Mouse (Mus musculus) frontal cortex, postnatal 25 days (tissue): ENCODE data around the gene Marc1.

Experiments used
- DNase-seq, 2 experiments: peaks; one replicate each; pipeline ENCODE4 v3.0.0; 2022; ENCODE audit warnings: low spot score in 2 of 2

The Marc1 gene

DNA sequence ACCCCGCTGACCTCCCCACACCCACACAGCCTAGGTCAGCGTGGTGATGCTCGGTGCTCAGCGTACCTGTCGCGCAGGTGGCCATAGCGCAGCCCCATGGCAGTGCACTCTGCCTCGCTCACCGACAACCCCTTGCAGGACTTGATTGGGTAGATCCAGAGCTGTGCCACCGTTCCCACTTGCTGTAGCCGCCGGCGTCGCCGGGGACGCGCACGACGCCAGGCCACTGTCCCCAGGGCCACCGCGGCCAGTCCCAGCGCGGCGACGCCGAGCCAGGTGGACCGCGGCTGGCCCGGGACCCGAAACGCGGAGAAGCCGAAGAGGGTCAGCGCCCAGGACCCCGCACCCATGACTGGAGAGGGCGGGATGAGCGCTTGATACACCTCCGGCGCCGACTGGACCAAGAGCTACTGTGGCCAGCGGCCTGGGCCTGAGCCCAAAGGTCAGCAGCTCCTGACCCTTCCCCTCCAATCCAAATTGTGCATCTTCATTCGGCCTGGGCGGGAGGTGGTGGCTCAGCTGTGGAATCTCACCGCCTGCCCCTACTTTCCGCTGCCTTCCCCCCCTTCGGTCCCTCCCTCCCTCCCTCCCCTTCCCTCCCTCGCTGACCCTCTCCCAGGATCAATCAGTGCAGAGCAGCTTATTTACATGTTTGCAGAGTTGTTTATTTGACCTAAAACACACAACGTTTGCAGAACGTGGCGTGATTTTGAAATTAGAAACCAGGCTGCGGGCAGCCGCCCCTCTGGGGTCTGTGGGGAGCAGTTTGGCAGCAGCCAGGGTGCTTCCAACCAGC is at the start of gene Marc1:
Gene Marc1 (minus strand): TSS at position 534 of the 796 bp plus-strand sequence.
- DNase-seq = no peak

- DNase-seq = no peak
These were observed 49.2 kb upstream of the Marc1 start for GRCm38 (mm10) chr1:184860276-184860675.

GRCm38 (mm10) chr1:184858253-184858652 is 47.1 kb upstream of the Marc1 start:
- no peak for DNase-seq

- DNase-seq = peak in 1 of 2 experiments; percentile 24
These were observed 46.1 kb upstream of the Marc1 start for GRCm38 (mm10) chr1:184857216-184857615.

DNA sequence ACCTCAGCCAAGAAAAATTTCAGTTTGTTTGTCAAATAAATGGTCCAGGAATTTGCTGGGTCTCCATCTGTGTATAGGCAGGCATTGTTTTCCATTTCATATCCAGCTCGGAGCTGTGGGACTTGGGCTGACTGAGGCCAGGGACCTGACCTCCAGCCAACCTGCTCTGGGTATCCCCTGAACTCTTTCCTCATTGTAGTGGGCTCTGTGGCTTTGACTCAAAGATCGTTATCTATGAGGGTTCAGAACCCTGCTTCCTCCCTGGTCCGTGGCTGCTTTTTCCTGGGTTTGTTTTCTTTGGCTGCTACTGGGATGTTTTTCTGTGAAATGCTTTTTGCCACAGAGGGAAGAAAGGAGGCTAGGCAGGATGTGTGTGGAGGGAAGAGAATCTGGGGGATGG is 42.8 kb upstream of the Marc1 start:
- DNase-seq = no peak

- peak in 1 of 2 experiments; percentile 51 for DNase-seq
These were observed 42.2 kb upstream of the Marc1 start for GRCm38 (mm10) chr1:184853339-184853738.

DNA sequence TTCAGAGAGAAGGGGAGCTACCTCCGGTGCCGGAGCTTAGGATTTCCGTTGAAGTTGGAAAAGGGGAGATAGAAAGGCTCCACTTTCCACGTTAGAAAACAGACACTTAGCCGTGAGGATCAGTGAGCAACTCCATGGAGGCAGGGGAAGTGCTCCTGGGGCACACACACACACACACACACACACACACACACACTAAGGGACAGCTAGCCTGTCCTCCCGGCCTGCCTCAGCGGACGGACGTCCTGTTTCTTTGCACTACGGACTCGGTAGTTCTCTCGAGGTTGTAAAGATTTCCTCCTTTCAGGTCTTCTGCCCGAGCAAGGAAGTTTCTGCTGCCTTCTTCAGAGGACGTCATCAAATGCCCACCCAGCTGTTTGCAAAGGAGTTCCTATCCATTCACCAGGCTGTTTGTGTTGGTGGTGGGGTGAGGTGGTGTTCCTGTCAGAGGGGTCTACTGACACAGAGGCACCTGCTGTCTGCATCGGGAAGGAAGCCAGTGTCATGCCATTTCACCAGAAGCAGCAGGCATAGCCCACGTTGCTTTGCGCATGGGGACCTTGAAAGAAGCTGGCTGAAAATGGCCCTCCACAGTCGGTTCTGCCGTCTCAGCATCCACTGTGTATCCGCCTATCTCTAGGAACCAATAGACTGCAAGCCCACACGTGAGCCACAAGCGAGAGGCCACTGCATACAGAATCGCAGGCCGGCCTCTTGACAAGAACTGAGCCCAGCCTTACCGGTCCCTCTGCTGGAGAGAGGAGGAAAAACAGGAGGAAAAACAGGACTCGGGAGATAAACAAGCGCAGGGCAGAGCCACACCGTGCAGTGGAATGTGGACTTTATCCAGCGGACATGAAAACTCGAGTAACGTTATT is 40.9 kb upstream of the Marc1 start:
- DNase-seq = peak; percentile 37 to 69

- DNase-seq = no peak
These were observed 40.1 kb upstream of the Marc1 start for GRCm38 (mm10) chr1:184851166-184851565.

DNA sequence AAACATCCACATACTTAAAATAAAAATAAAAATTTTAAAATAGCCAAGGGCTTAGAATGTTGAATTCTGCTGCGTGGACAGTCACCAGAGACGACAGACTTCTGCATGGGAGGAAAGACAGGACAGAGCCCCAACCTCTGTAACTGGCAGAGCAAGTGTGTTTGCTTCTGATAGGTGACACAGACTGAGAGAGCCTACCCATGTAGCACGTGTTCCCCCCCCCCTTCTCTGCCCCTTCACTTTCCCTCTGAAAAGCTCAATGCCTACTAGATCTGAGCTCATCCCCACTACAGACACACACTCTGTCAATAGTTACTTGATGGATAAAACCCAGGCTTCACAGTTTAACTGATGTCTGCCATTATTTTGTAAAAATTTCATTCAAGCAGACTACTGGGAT is 35.9 kb upstream of the Marc1 start:
- no peak for DNase-seq

- DNase-seq = no peak
These were observed 35.1 kb upstream of the Marc1 start, which contains the start of gene Marc2 for GRCm38 (mm10) chr1:184846092-184846750. Gene Marc2, minus strand, starts transcription at chr1:184846451.

DNA sequence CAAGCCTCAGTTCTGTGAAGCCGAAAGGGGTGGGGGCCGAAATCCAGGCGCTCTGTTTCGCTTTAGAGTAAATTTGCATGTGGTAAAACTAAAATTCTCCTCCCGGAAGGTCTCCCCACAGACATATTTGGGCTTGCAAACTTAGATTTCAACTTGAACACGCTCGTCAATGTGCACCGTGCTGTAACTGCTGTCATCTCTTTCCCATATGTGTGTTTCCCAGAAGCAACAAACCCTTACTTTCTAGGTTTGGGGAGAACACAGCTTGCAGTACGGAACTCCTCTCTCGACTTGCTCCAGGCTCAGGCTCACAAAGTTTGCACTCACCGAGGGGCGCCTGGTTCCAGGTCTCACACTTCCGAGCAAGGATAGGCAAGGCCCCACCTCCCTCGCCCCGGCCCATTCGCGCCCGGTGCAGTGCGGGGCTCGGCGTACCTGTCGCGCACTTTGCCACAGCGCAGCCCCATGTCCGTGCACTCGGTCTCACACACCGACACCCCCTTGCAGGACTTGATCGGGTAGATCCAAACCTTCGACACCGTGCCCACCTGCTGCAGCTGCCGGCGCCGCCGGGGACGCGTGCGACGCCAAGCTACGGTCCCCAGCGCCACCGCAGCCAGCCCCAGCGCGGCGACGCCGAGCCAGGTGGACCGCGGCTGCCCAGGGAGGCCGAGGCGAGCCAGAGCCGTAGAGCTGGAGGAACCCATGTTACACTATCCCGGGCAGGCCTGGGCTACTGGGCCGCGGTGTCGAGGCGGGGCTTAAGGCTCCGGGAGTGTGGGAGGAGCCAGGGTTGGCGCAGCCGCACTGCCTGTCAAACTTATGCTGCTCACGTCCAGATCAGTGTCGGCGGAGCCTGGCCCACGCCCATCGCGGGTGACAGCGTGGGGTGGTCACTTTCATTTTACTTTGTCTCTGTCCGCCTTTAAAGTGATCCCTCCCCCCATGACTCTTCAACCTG is 34.3 kb upstream of the Marc1 start:
- DNase-seq = peak; percentile 61 to 80

- no peak for DNase-seq
These were observed 33.4 kb upstream of the Marc1 start for GRCm38 (mm10) chr1:184844326-184845066.

DNA sequence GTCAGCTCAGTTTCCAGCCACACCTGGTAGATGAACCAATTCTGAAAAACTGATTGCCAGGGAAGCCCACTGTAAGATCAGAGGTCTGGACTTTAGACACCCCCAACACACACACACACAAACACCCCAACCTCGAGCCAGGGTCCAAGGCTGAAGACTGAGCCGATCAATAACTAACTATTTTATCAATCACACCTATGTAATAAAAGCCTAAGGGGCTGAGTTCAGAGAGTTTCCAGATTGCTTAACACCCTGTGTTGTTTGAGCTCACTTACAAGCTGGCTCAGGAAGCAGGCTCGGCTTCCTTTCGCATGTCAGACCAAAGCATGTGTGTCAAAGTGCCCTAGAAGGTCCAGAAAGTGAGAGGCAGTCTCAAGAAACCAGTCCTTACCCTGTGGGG is 26.5 kb upstream of the Marc1 start:
- no peak for DNase-seq

GRCm38 (mm10) chr1:184836350-184836749 is 25.2 kb upstream of the Marc1 start:
- DNase-seq = no peak

- no peak for DNase-seq
These were observed 22.4 kb upstream of the Marc1 start for GRCm38 (mm10) chr1:184833499-184833898.

DNA sequence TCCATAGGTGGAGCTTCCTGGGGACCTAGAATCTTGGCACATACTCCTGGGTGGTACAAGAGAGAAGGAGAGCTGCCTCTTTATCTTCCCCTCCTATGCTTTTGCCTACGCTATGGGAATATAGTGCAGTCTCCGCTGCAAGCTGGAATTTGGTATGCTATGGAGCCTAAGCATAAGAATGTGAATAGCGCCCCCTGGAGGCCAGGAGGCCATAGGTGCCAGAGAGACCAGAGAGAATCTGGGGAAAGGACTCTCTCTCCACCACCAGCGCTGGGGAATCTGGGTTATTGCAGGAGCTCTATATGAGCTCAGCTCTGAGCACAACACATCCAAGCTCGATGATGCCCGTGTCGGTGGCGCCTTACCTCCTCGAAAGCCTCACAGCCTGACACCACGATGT is 21.1 kb upstream of the Marc1 start:
- DNase-seq = no peak

- DNase-seq = no peak
These were observed 18.8 kb upstream of the Marc1 start for GRCm38 (mm10) chr1:184829897-184830296.

GRCm38 (mm10) chr1:184827175-184827701 is 16.1 kb upstream of the Marc1 start:
- DNase-seq = no peak

GRCm38 (mm10) chr1:184825093-184825492 is 14.0 kb upstream of the Marc1 start:
- DNase-seq = no peak

DNA sequence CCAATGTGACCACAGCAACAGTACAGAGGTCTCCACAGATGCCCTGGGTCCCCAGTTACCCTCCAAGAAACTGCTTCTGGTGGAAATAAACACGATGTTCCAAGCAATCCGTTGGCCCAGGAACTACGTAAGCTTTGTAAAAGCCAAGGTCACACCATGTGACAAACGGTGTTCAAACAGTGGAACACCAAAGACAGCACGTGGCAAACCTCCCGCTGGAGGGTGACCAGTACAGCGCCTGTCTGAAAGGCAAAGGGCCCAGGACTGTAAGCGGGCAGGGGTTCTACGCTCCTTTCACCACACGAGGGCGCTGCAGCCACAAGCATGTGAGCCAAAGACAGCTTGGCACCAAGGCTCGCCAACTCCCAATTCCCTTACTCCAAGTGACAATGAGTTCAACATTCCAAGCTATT is 13.3 kb upstream of the Marc1 start:
- DNase-seq = peak; percentile 84
